Mouse (Mus musculus) heart, postnatal 36 days (tissue): ENCODE data around the gene Tuba3b. TPM values are rescaled to one million over a fixed set of nuclear protein-coding genes. Genes with fewer than 3 reads are reported as not detected.

Experiments used
- DNase-seq, 2 experiments: peaks; one replicate each; pipeline ENCODE4 v3.0.0; 2021 to 2022
- intact Hi-C: fragments of 180-260 bp; cut with DNase I; formaldehyde crosslinking; loops from one replicate; pipeline ENCODE4 v1.15.1; 2025
- total RNA-seq, 2 experiments: library from RNA; stranded (reverse); gene quantifications; 2 replicates each; pipeline ENCODE4 v1.2.3; 2021

Gene Tuba3b
- total RNA-seq, 2 experiments from 2014 or later = 0.38 TPM; not detected in 1

DNA sequence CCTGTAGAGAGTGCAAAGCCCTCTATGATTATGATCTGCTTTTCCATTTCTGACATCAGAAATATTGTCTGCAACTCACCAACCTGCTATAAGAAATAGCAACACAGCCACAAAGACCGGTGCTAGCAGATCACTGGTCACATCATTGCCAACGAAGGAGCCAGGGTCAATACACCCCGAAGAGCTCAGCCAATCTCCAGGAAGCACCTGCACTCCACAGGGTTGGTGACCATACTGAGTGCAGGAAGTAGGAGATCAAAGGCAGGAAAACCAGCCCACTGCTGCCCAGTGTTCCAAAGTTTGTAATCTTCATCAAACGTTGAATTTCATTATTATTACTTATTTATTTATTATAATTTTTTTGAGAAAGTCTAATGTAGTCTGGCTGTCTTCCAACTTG, 10.9 kb upstream of the Tuba3b start:
- intact Hi-C loops = no loop called here
- DNase-seq = no peak

DNA sequence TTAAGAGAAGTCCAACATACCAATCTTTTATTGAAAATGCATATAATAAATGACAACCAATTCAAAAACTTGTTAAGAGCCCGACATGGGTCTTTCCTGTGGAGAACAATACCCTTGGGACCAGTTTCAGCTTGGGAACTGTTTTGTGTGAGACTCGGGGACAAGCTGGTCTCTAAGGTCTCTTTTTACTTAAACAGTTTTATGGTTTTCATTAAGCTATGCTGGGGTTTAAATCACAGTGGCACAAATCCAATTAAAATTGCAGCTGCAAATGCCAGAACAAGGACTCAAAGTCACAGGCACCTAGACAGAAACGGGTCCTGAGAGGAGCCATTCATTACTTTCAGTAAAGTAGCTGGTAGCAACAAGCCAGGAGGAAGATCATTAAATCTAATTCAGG, 10.4 kb upstream of the Tuba3b start:
- intact Hi-C loops = no loop called here

GRCm38 (mm10) chr6:145607746-145608145, 7.8 kb upstream of the Tuba3b start:
- intact Hi-C loops = no loop called here
- no peak for DNase-seq

More for the DNA sequence above, 10.4 kb upstream of the Tuba3b start:
- DNase-seq = no peak

GRCm38 (mm10) chr6:145608693-145609092, 6.9 kb upstream of the Tuba3b start:
- intact Hi-C loops = no loop called here
- DNase-seq = no peak

GRCm38 (mm10) chr6:145610901-145611300, 4.7 kb upstream of the Tuba3b start:
- no peak for DNase-seq

DNA sequence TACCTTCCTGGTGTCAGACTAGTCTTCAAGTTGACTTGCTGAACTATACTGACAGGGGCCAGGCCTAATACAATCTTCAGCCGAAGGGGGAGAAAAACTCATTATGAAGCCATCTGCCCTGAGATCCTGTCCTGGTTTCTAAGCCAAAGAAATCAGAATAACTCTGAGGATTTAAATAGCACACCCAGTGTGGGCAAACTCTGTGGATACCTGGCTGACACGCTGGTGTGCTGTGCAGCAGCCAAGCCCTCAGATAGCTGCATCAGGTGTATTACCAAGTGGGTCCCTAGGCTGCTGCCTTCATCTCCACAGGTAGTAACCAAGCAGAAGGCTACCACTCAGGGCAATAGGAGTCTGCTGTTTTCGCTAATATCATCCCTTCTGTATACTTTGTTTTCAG, 2.9 kb upstream of the Tuba3b start:
- intact Hi-C loops = no loop called here
- no peak for DNase-seq

More at GRCm38 (mm10) chr6:145610901-145611300, 4.7 kb upstream of the Tuba3b start:
- intact Hi-C loops = no loop called here

DNA sequence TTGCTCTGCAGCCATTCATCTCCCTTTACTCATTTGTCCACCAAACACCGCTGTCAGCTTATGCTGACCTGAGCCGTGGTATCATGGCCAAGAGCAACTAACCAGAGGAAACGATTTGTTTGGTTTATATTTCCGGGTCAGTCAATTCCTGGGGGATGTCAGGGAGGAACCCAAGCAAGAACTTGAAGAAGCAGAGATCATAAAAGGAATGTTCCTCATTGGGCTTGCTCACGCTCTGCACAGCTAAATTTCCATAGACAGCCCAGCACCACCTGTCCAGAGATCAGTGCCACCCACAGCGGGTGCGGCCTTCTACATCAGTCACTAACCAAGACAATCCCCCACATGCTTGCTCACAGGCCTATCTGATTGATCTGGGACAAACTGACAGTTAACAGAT, 1.3 kb upstream of the Tuba3b start, which contains the start of gene Lmntd1:
Lmntd1 (minus strand) TSS at position 101 of the 400 bp plus-strand sequence.
- no peak for DNase-seq
- intact Hi-C loops = no loop called here

- no peak for DNase-seq
- intact Hi-C loops = no loop called here
These were observed 1.1 kb downstream of the Tuba3b start for GRCm38 (mm10) chr6:145616402-145617229.

DNA sequence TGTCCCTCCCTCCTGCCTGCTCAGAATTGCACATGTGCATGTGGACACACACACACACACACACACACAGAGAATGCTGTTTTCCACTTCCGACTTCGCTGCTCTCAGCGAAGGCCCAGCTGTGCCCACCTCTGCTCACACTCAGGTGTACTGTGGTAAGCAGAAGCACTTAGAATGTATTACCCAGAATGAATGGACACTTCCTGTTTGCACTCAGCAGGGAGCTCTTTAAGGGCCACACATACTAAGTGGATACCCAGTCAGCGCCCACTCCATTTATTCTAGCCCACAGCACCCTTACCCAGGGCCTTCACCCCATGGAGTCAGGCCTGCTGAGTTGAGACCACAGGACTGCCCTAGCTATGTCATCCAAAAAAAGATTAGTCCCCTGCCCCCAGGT, 7.6 kb downstream of the Tuba3b start:
- intact Hi-C loops = no loop called here
- no peak for DNase-seq

- peak in 1 of 2 experiments; percentile 11 for DNase-seq
- intact Hi-C loops = no loop called here
These were observed 14.7 kb downstream of the Tuba3b start for GRCm38 (mm10) chr6:145630269-145630668.

GRCm38 (mm10) chr6:145634454-145634853, 18.9 kb downstream of the Tuba3b start:
- intact Hi-C loops = no loop called here
- DNase-seq = no peak

GRCm38 (mm10) chr6:145636682-145637081, 21.1 kb downstream of the Tuba3b start:
- intact Hi-C loops = no loop called here
- no peak for DNase-seq

DNA sequence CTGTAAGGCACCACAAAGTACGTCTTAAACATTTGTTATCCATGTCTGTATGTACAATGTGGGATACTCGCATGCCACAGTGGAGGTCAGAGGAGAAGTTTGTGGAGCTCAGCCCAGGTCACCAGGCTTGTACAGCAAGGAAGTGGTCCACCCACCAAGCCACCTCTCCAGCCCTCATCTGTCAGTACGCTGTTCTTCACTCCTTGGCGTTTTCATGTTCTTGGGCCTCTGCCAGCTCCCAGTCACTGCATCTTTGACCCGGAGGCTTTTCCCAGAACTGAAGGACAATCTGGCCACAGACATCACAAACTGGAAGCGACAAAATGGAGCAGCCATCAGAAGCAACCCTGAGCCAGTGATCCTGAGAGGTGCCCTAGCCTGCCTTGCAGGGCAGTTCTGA, 22.7 kb downstream of the Tuba3b start:
- DNase-seq = peak in 1 of 2 experiments; percentile 16
- intact Hi-C loops = no loop called here

DNA sequence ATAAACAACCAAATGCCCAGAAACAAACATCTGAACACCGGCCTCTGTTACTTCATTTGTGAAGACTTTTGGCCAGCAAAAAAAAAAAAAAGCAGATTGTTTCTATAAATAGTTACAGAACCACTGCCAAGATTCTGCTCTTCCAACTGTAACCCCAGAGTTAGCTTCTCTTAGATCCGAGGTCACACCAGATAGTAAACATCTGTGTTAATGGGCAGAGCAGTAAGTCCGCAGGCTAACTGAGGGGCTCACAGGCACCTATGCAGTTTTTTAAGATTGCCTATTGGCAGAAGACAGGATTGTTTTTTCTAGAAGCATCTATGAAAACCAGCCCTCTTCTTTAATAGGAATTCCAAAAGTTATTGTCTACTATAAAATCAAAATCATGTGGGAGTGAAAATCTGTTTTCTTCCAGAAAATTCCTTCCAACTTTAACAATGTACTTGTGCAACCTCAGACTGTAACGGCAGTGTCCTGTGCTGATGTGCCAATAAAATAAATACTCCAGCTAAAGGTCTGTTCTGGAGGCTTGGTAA, 25.5 kb downstream of the Tuba3b start:
- intact Hi-C loops = no loop called here
- no peak for DNase-seq

- intact Hi-C loops = no loop called here
- no peak for DNase-seq
These were observed 36.4 kb downstream of the Tuba3b start for GRCm38 (mm10) chr6:145651976-145652375.

DNA sequence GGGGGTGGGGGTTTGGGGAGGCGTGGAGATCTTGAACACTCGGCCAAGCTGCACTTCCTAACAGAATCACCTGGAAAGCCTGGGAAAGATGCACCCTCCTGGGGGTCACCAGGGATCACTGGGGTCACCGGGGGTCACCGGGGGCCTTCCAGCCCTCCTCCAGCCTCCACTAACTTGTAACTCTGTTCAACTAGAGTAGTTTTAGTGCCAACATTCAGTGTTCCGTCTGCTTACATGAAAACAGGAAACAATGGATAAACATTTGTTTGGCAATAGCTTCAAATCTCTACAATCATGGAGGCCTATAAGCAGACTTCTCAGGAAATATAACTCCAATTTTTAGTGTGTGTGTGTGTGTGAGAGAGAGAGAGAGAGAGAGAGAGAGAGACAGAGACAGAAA, 37.4 kb downstream of the Tuba3b start:
- DNase-seq = no peak
- intact Hi-C loops = no loop called here

GRCm38 (mm10) chr6:145653626-145654025, 38.1 kb downstream of the Tuba3b start:
- intact Hi-C loops = no loop called here
- DNase-seq = no peak

- no peak for DNase-seq
- intact Hi-C loops = no loop called here
These were observed 38.7 kb downstream of the Tuba3b start for GRCm38 (mm10) chr6:145654062-145654836.

GRCm38 (mm10) chr6:145655678-145656077, 40.1 kb downstream of the Tuba3b start:
- intact Hi-C loops = no loop called here
- no peak for DNase-seq

- no peak for DNase-seq
- intact Hi-C loops = no loop called here
These were observed 41.4 kb downstream of the Tuba3b start for GRCm38 (mm10) chr6:145656740-145657591.
